Mouse (Mus musculus) ES-E14 (cell line): ENCODE results near the gene Ccar1.
A peak's percentile ranks its signal among the peaks of the same experiment; 100 is the strongest.

Experiments used
- CHD2 ChIP-seq: IDR thresholded peaks from 2 replicates; pipeline ENCODE4 v1.6.1; 2014; ENCODE audit warnings: mild to moderate bottlenecking, low read depth, low read length, inconsistent platforms
- HCFC1 ChIP-seq: IDR thresholded peaks from 2 replicates; pipeline ENCODE4 v1.6.1; 2012; ENCODE audit warnings: low read length, inconsistent platforms, borderline replicate concordance; ENCODE audit not compliant: insufficient read depth
- MAFK ChIP-seq: IDR thresholded peaks from 2 replicates; pipeline ENCODE4 v1.6.1; 2014; ENCODE audit warnings: mild to moderate bottlenecking, low read depth, low read length, inconsistent platforms; ENCODE audit not compliant: insufficient read depth
- ZC3H11A ChIP-seq: IDR thresholded peaks from 2 replicates; pipeline ENCODE4 v1.6.1; 2012; ENCODE audit warnings: low read depth, mild to moderate bottlenecking, inconsistent platforms, low read length, borderline replicate concordance
- ZNF384 ChIP-seq: IDR thresholded peaks from 2 replicates; pipeline ENCODE4 v1.6.1; 2012; ENCODE audit warnings: low read depth, low read length, inconsistent platforms

DNA sequence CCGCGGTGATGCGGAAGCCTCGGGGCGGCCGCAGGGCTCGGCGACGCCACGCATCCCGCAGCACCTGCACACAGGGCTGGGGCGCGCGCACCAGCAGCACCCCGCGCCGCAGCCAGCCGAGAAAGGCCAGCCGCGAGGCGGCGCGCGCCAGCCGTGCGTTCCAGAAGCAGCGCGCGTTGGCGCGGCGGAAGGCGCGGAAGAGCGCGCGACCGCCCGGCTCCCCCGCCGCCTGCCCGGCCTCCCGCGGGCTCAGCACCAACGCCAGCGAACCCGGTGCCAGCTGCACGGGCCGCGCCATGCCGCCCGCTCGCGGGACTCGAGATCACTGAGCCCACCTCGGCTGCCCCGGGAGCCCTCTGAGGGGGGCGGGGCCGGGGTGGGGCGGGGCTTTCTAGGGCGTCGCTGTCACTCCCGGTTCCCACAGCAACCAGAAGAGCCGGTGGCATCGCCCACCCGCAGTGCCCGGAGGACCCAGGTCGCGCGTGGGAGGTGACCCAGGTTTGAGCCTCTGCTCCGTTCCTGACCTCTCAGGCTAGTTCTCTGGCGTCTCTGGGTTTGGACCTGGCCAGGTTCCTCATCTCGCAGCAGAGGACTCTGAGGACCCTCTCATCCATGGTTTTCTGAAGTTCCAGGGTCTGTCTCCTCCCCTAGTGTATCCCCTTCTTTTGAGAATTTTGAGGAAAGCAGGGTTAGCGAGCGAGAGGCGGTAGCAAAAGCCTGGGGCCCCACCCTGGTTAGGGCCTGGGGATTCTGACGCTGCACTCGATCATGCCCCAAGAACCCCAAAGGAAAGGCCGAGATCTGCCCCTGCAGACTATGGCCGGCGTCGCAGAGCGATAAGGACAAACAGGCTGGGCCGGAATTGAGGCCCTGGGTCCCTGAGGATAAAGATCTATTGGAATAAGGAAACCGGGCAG lies 66.1 kb downstream of the Ccar1 start, which contains the start of gene Stox1:
- TF ChIP-seq CHD2 (no peak), HCFC1 (0 out of 2 replicates have a peak, but pooled peaks have one; percentile 30), ZNF384 (no peak), ZC3H11A (no peak), MAFK (no peak)
